Comparison of ENCODE assay signal across 9 mouse cellular contexts in genomic region chr16:55550649-55551312, GRCm38 (mm10).
DNase-seq lines count a peak whose midpoint lies in the region; ATAC-seq lines count a peak whose summit lies in the region.
"Had no signal": no experiment of that assay in that cellular context is flagged by ENCODE, and none has a peak within 500 bp of the region (broad histone marks: within the 10 kb centered on the region; RNA-seq: fewer than 3 reads in every experiment).

No protein-coding gene starts in this region.

- no peaks in the 10 kb centered on the region for H3K27me3 ChIP-seq in heart, embryonic 12.5 days (replicated peaks)
- H3K27me3 ChIP-seq: limb, embryonic 12.5 days had no signal

- peak; percentile 31 to 48 for DNase-seq in heart, adult 9 months (ENCODE audit: low spot score in 2 of 2)
- peak; percentile 54 for DNase-seq in embryo, embryonic 11 days
- peak; percentile 53 for DNase-seq in lung, postnatal 25 days (ENCODE audit: low spot score)
- no peak for DNase-seq in spleen, postnatal 10 days (ENCODE audit: low spot score in 2 of 2)
- no peak for DNase-seq in cerebellum, postnatal 14 days
- DNase-seq in cerebellum, postnatal 25 days: no peak

- H3K9ac ChIP-seq in heart, embryonic 12.5 days: no peak overlapping the region
- H3K9ac ChIP-seq: limb, embryonic 12.5 days had no signal

- H3K4me1 ChIP-seq in heart, embryonic 12.5 days (replicated peaks): peaks cover 9% of the 10 kb centered on the region
- H3K4me1 ChIP-seq: limb, embryonic 12.5 days had no signal

- no peaks in the 10 kb centered on the region for H3K36me3 ChIP-seq in heart, embryonic 12.5 days
- H3K36me3 ChIP-seq: limb, embryonic 12.5 days had no signal

- H3K4me3 ChIP-seq in heart, embryonic 12.5 days: no peak overlapping the region
- H3K4me3 ChIP-seq: limb, embryonic 12.5 days had no signal

- ATAC-seq in heart, embryonic 12.5 days (ENCODE audit: insufficient number of reproducible peaks, low FRiP score): no peak
- peak; percentile 89 for ATAC-seq in CD4-positive, CD25-positive, alpha-beta regulatory T cell, adult 4 months

- 79% methylated on average over 4 of the region's 4 CpGs for WGBS in heart, embryonic 12.5 days

- H3K4me2 ChIP-seq in heart, embryonic 12.5 days: no peak overlapping the region
- H3K4me2 ChIP-seq: limb, embryonic 12.5 days had no signal

- no peaks in the 10 kb centered on the region for H3K9me3 ChIP-seq in heart, embryonic 12.5 days (replicated peaks)
- H3K9me3 ChIP-seq: limb, embryonic 12.5 days had no signal

- no peak overlapping the region; the same call in 1 of the 2 replicates for H3K27ac ChIP-seq in heart, embryonic 12.5 days (ENCODE audit: poor library complexity, severe bottlenecking)
- H3K27ac ChIP-seq: limb, embryonic 12.5 days had no signal

Comparison
In these comparisons a context has a peak if more than half of its experiments do, and no peak if none do; other contexts are left out.
1. DNase-seq: peak in heart, adult 9 months (2 of 2), embryo, embryonic 11 days (single experiment) and lung, postnatal 25 days (single experiment); none in spleen, postnatal 10 days (0 of 2), cerebellum, postnatal 14 days (0 of 2) and cerebellum, postnatal 25 days (0 of 2).